In genomic region chr3:137972224-137972623, GRCm38 (mm10) we compare ENCODE assay signal across 17 mouse cellular contexts. TPM values are rescaled to one million over a fixed set of nuclear protein-coding genes. Genes with fewer than 3 reads are reported as not detected.
A peak's percentile ranks its signal among the peaks of the same experiment; 100 is the strongest.
DNase-seq lines count a peak whose midpoint lies in the region; ATAC-seq and TF ChIP-seq lines count a peak whose summit lies in the region.
"Had no signal": no experiment of that assay in that cellular context is flagged by ENCODE, and none has a peak within 500 bp of the region (broad histone marks: within the 10 kb centered on the region; RNA-seq: fewer than 3 reads in every experiment).

No protein-coding gene starts in this region.

- H3K9ac ChIP-seq in heart, embryonic 13.5 days: 0 out of 2 replicates have a peak overlapping the region, but pooled peaks have one; percentile 2
- no peak overlapping the region for H3K9ac ChIP-seq in midbrain, embryonic 11.5 days (ENCODE audit: low read length)
- no peak overlapping the region for H3K9ac ChIP-seq in midbrain, embryonic 16.5 days (ENCODE audit: low read depth, low read length)
- H3K9ac ChIP-seq in liver, embryonic 11.5 days (ENCODE audit: low read depth, low read length): peak overlapping the region; percentile 39
- no peak overlapping the region for H3K9ac ChIP-seq in stomach, embryonic 16.5 days (ENCODE audit: low read length)
- H3K9ac ChIP-seq: forebrain, embryonic 13.5 days; limb, embryonic 15.5 days; midbrain, embryonic 15.5 days; neural tube, embryonic 15.5 days had no signal

- peaks cover 60% of the 10 kb centered on the region for H3K4me1 ChIP-seq in heart, embryonic 13.5 days
- H3K4me1 ChIP-seq in midbrain, embryonic 11.5 days (ENCODE audit: control insufficient read depth, insufficient read depth, low read length): peaks cover 4% of the 10 kb centered on the region
- H3K4me1 ChIP-seq in midbrain, embryonic 16.5 days (ENCODE audit: control insufficient read depth, insufficient read depth, low read length): peaks cover 5% of the 10 kb centered on the region
- peaks cover 73% of the 10 kb centered on the region for H3K4me1 ChIP-seq in liver, embryonic 11.5 days (replicated peaks; ENCODE audit: control insufficient read depth, insufficient read depth, low read length)
- peaks cover 8% of the 10 kb centered on the region; the same call in 1 of the 2 replicates for H3K4me1 ChIP-seq in stomach, embryonic 16.5 days (ENCODE audit: control insufficient read depth, insufficient read depth, low read length)
- no peaks in the 10 kb centered on the region for H3K4me1 ChIP-seq in cerebellum, adult 2 months (ENCODE audit: control insufficient read depth, insufficient read depth, low read length)

- no peak overlapping the region for H3K4me2 ChIP-seq in heart, embryonic 13.5 days
- no peak overlapping the region for H3K4me2 ChIP-seq in midbrain, embryonic 11.5 days
- H3K4me2 ChIP-seq in midbrain, embryonic 16.5 days (ENCODE audit: low read length): no peak overlapping the region
- peak overlapping the region; percentile 59 for H3K4me2 ChIP-seq in liver, embryonic 11.5 days
- no peak overlapping the region for H3K4me2 ChIP-seq in stomach, embryonic 16.5 days (ENCODE audit: low read depth, low read length)
- H3K4me2 ChIP-seq: forebrain, embryonic 13.5 days; limb, embryonic 15.5 days; midbrain, embryonic 15.5 days; neural tube, embryonic 15.5 days had no signal

- TF ChIP-seq POLR2A in cerebellum, adult 2 months (IDR thresholded peaks at IDR 0.05; ENCODE audit: borderline replicate concordance, insufficient read depth, low read length): no peak

- no peaks in the 10 kb centered on the region for H3K27me3 ChIP-seq in heart, embryonic 13.5 days (replicated peaks)
- no peaks in the 10 kb centered on the region for H3K27me3 ChIP-seq in midbrain, embryonic 11.5 days (ENCODE audit: control insufficient read depth, insufficient read depth, low read length)
- H3K27me3 ChIP-seq in midbrain, embryonic 16.5 days (ENCODE audit: control insufficient read depth, insufficient read depth, low read depth, low read length): no peaks in the 10 kb centered on the region
- H3K27me3 ChIP-seq in liver, embryonic 11.5 days (replicated peaks; ENCODE audit: control insufficient read depth, insufficient read depth, low read length): no peaks in the 10 kb centered on the region
- H3K27me3 ChIP-seq in stomach, embryonic 16.5 days (ENCODE audit: control insufficient read depth, insufficient read depth, low read length): no peaks in the 10 kb centered on the region
- no peaks in the 10 kb centered on the region for H3K27me3 ChIP-seq in cerebellum, adult 2 months (ENCODE audit: control insufficient read depth, insufficient read depth, low read length)
- H3K27me3 ChIP-seq: forebrain, embryonic 13.5 days; limb, embryonic 15.5 days; midbrain, embryonic 15.5 days; neural tube, embryonic 15.5 days had no signal

- no peaks in the 10 kb centered on the region for H3K9me3 ChIP-seq in heart, embryonic 13.5 days
- H3K9me3 ChIP-seq in midbrain, embryonic 11.5 days (ENCODE audit: control insufficient read depth, low read length): no peaks in the 10 kb centered on the region
- no peaks in the 10 kb centered on the region for H3K9me3 ChIP-seq in midbrain, embryonic 16.5 days (replicated peaks; ENCODE audit: control insufficient read depth, low read length, poor library complexity, severe bottlenecking)
- no peaks in the 10 kb centered on the region for H3K9me3 ChIP-seq in liver, embryonic 11.5 days (ENCODE audit: control insufficient read depth, low read length)
- H3K9me3 ChIP-seq in stomach, embryonic 16.5 days (replicated peaks; ENCODE audit: control insufficient read depth, low read length): no peaks in the 10 kb centered on the region
- H3K9me3 ChIP-seq: forebrain, embryonic 13.5 days; limb, embryonic 15.5 days; midbrain, embryonic 15.5 days; neural tube, embryonic 15.5 days had no signal

- WGBS in heart, embryonic 13.5 days: 55% methylated on average over 5 of the region's 5 CpGs
- WGBS in midbrain, embryonic 11.5 days: 81% methylated on average over 5 of the region's 5 CpGs
- 85% methylated on average over 5 of the region's 5 CpGs for WGBS in midbrain, embryonic 16.5 days
- WGBS in liver, embryonic 11.5 days: 43% methylated on average over 5 of the region's 5 CpGs
- WGBS in stomach, embryonic 16.5 days: 74% methylated on average over 5 of the region's 5 CpGs
- 82% methylated on average over 5 of the region's 5 CpGs for WGBS in cerebellum, adult 2 months

- TF ChIP-seq CTCF in cerebellum, adult 2 months (IDR thresholded peaks at IDR 0.05; ENCODE audit: borderline replicate concordance, insufficient read depth, low read depth, low read length): no peak

- ATAC-seq in heart, embryonic 13.5 days (ENCODE audit: extremely low read depth, insufficient number of reproducible peaks, low FRiP score, low TSS enrichment): no peak
- no peak for ATAC-seq in midbrain, embryonic 11.5 days (ENCODE audit: low FRiP score)
- ATAC-seq in midbrain, embryonic 16.5 days: no peak
- ATAC-seq in liver, embryonic 11.5 days (replicated peaks; ENCODE audit: low FRiP score): peak; percentile 90
- ATAC-seq in stomach, embryonic 16.5 days (ENCODE audit: insufficient read depth, low FRiP score): peak; percentile 90
- ATAC-seq: forebrain, embryonic 13.5 days; midbrain, embryonic 15.5 days had no signal

- DNase-seq in heart, adult 8-10 months (ENCODE audit: low spot score): no peak
- peak; percentile 39 for DNase-seq in midbrain, embryonic 11.5 days (ENCODE audit: low spot score, missing footprints)
- no peak for DNase-seq in liver, embryonic 11.5 days (ENCODE audit: low spot score)
- no peak for DNase-seq in thymus, postnatal 4 days
- no peak for DNase-seq in cerebellum, adult 2 months
- DNase-seq: B cell, adult 2 months; cerebellum, adult 18-20 months; heart, adult 18-20 months; right cerebral cortex, adult 18-20 months; thymus, postnatal 36 days had no signal

- H3K4me3 ChIP-seq in heart, embryonic 13.5 days: no peak overlapping the region
- no peak overlapping the region for H3K4me3 ChIP-seq in midbrain, embryonic 11.5 days (ENCODE audit: low read depth, low read length)
- H3K4me3 ChIP-seq in midbrain, embryonic 16.5 days (ENCODE audit: low read depth, low read length): no peak overlapping the region
- H3K4me3 ChIP-seq in liver, embryonic 11.5 days (ENCODE audit: low read depth, low read length): no peak overlapping the region
- H3K4me3 ChIP-seq in stomach, embryonic 16.5 days (replicated peaks; ENCODE audit: low read length): no peak overlapping the region
- no peak overlapping the region for H3K4me3 ChIP-seq in cerebellum, adult 2 months (replicated peaks; ENCODE audit: insufficient read depth, low read depth, low read length)
- H3K4me3 ChIP-seq: forebrain, embryonic 13.5 days; limb, embryonic 15.5 days; midbrain, embryonic 15.5 days; neural tube, embryonic 15.5 days had no signal

- peaks cover 7% of the 10 kb centered on the region for H3K36me3 ChIP-seq in heart, embryonic 13.5 days
- H3K36me3 ChIP-seq in midbrain, embryonic 11.5 days (ENCODE audit: control insufficient read depth, insufficient read depth, low read length): no peaks in the 10 kb centered on the region
- H3K36me3 ChIP-seq in midbrain, embryonic 16.5 days (ENCODE audit: control insufficient read depth, insufficient read depth, low read length): no peaks in the 10 kb centered on the region
- H3K36me3 ChIP-seq in liver, embryonic 11.5 days (ENCODE audit: control insufficient read depth, insufficient read depth, low read length): no peaks in the 10 kb centered on the region; the same call in 1 of the 2 replicates
- H3K36me3 ChIP-seq in stomach, embryonic 16.5 days (ENCODE audit: control insufficient read depth, insufficient read depth, low read length): no peaks in the 10 kb centered on the region
- H3K36me3 ChIP-seq: limb, embryonic 15.5 days; midbrain, embryonic 15.5 days; neural tube, embryonic 15.5 days had no signal

- H3K27ac ChIP-seq in heart, embryonic 13.5 days (replicated peaks): peak overlapping the region; percentile 42; the same call in 1 of the 2 replicates
- no peak overlapping the region for H3K27ac ChIP-seq in midbrain, embryonic 11.5 days (ENCODE audit: low read depth, low read length)
- H3K27ac ChIP-seq in midbrain, embryonic 16.5 days (ENCODE audit: low read length): no peak overlapping the region
- peak overlapping the region; percentile 94 for H3K27ac ChIP-seq in liver, embryonic 11.5 days (ENCODE audit: low read depth, low read length)
- H3K27ac ChIP-seq in stomach, embryonic 16.5 days (ENCODE audit: low read length): peak overlapping the region; percentile 77
- no peak overlapping the region for H3K27ac ChIP-seq in cerebellum, adult 2 months (ENCODE audit: insufficient read depth, low read length)
- H3K27ac ChIP-seq: forebrain, embryonic 13.5 days; limb, embryonic 15.5 days; midbrain, embryonic 15.5 days; neural tube, embryonic 15.5 days had no signal

RNA-seq across cellular contexts. Expression of gene Dapp1, which starts 9.1 kb away (rescaled TPM):
- 13.0 and 14.5 TPM in 2 replicates for polyA plus RNA-seq in heart, embryonic 13.5 days (2015; fragmentation: Nextera tagmentation; extraction: Ambion mirVana)
- total RNA-seq in heart, adult 8-10 months (2022): 1 to 10 TPM; 5.5 to 9.2 (median 6.6) TPM
- polyA plus RNA-seq in midbrain, embryonic 11.5 days (2014; fragmentation: Nextera tagmentation; extraction: Ambion mirVana): 3.2 and 3.4 TPM in 2 replicates
- polyA plus RNA-seq in midbrain, embryonic 16.5 days (2015; fragmentation: Nextera tagmentation; extraction: Ambion mirVana): 1.5 and 2.7 TPM in 2 replicates
- 35.5 and 36.2 TPM in 2 replicates for polyA plus RNA-seq in liver, embryonic 11.5 days (2014; fragmentation: Nextera tagmentation; extraction: Ambion mirVana)
- 17.3 and 18.0 TPM in 2 replicates for polyA plus RNA-seq in stomach, embryonic 16.5 days (2015; fragmentation: Nextera tagmentation; extraction: Ambion mirVana)
- 0.79 and 1.1 TPM in 2 replicates for polyA plus RNA-seq in cerebellum, adult 2 months (2012; rRNA removed)

RNA-seq across cellular contexts. Expression of gene Lamtor3, which starts 53.9 kb away (rescaled TPM):
- 85.4 and 105 TPM in 2 replicates for polyA plus RNA-seq in heart, embryonic 13.5 days (2015; fragmentation: Nextera tagmentation; extraction: Ambion mirVana)
- 100 to 1,000 TPM in 1 of 4 experiments, 10 to 100 TPM in 3; 87.5 to 104 (median 90.4) TPM for total RNA-seq in heart, adult 8-10 months (2022)
- 98.7 and 106 TPM in 2 replicates for polyA plus RNA-seq in midbrain, embryonic 11.5 days (2014; fragmentation: Nextera tagmentation; extraction: Ambion mirVana)
- polyA plus RNA-seq in midbrain, embryonic 16.5 days (2015; fragmentation: Nextera tagmentation; extraction: Ambion mirVana): 132 and 133 TPM in 2 replicates
- polyA plus RNA-seq in liver, embryonic 11.5 days (2014; fragmentation: Nextera tagmentation; extraction: Ambion mirVana): 100 and 105 TPM in 2 replicates
- 113 and 118 TPM in 2 replicates for polyA plus RNA-seq in stomach, embryonic 16.5 days (2015; fragmentation: Nextera tagmentation; extraction: Ambion mirVana)
- 92.8 and 95.0 TPM in 2 replicates for polyA plus RNA-seq in cerebellum, adult 2 months (2012; rRNA removed)

Comparison
In these comparisons a context has a peak if more than half of its experiments do, and no peak if none do; other contexts are left out.
1. ATAC-seq: peak in liver, embryonic 11.5 days (single experiment) and stomach, embryonic 16.5 days (single experiment); none in heart, embryonic 13.5 days (single experiment), midbrain, embryonic 11.5 days (single experiment) and midbrain, embryonic 16.5 days (single experiment).
2. H3K27ac ChIP-seq: peak in heart, embryonic 13.5 days (single experiment), liver, embryonic 11.5 days (single experiment) and stomach, embryonic 16.5 days (single experiment); none in midbrain, embryonic 11.5 days (single experiment), midbrain, embryonic 16.5 days (single experiment) and cerebellum, adult 2 months (single experiment).
3. H3K9ac ChIP-seq: peak in heart, embryonic 13.5 days (single experiment) and liver, embryonic 11.5 days (single experiment); none in midbrain, embryonic 11.5 days (single experiment), midbrain, embryonic 16.5 days (single experiment) and stomach, embryonic 16.5 days (single experiment).